8 mouse cellular contexts compared by ENCODE assay signal in the genomic region with DNA sequence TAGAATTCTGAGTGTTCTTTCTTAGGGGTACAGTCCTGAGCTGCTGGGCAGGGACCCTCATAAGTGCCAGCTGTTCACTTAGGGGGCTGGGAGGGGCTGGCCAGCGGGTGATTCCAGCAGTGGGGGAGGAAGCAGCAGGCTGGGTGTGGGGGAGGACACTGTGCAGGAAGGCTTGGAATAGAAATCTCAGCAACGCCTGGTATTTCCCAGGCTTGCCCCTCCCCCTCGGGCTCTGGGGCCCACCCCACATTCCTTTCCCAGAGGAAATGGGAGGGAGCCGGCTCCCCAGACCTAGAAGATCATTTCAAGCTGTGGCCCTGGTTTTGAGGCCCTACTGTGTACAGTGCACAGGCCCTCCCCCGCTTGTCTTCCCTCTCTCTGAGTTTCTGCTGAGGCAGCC. TPM values are rescaled to one million over a fixed set of nuclear protein-coding genes. Genes with fewer than 3 reads are reported as not detected.
DNase-seq lines count a peak whose midpoint lies in the region; ATAC-seq lines count a peak whose summit lies in the region.

No protein-coding gene starts in this region.

- H3K36me3 ChIP-seq in embryonic facial prominence, embryonic 15.5 days, result no peaks in the 10 kb centered on the region
- no peaks in the 10 kb centered on the region for H3K36me3 ChIP-seq in hindbrain, embryonic 11.5 days (ENCODE audit: control insufficient read depth, insufficient read depth, low read length)
- H3K36me3 ChIP-seq in limb, embryonic 15.5 days, result no peaks in the 10 kb centered on the region

- no peak overlapping the region for H3K4me3 ChIP-seq in embryonic facial prominence, embryonic 15.5 days (replicated peaks)
- no peak overlapping the region for H3K4me3 ChIP-seq in hindbrain, embryonic 11.5 days (ENCODE audit: low read depth, low read length)
- H3K4me3 ChIP-seq in limb, embryonic 15.5 days, result no peak overlapping the region

- peaks cover 82% of the 10 kb centered on the region for H3K4me1 ChIP-seq in embryonic facial prominence, embryonic 15.5 days
- H3K4me1 ChIP-seq in hindbrain, embryonic 11.5 days (replicated peaks; ENCODE audit: control insufficient read depth, insufficient read depth, low read length), result peaks cover 12% of the 10 kb centered on the region
- peaks cover 77% of the 10 kb centered on the region for H3K4me1 ChIP-seq in limb, embryonic 15.5 days

- H3K9ac ChIP-seq in embryonic facial prominence, embryonic 15.5 days, result no peak overlapping the region
- no peak overlapping the region for H3K9ac ChIP-seq in hindbrain, embryonic 11.5 days (ENCODE audit: low read depth, low read length)
- no peak overlapping the region for H3K9ac ChIP-seq in limb, embryonic 15.5 days

- H3K9me3 ChIP-seq in embryonic facial prominence, embryonic 15.5 days (replicated peaks), result no peaks in the 10 kb centered on the region
- no peaks in the 10 kb centered on the region for H3K9me3 ChIP-seq in hindbrain, embryonic 11.5 days (ENCODE audit: control insufficient read depth, low read length)
- no peaks in the 10 kb centered on the region for H3K9me3 ChIP-seq in limb, embryonic 15.5 days

- no peak overlapping the region; the same call in 1 of the 2 replicates for H3K4me2 ChIP-seq in embryonic facial prominence, embryonic 15.5 days (replicated peaks)
- no peak overlapping the region for H3K4me2 ChIP-seq in hindbrain, embryonic 11.5 days (replicated peaks; ENCODE audit: low read depth, low read length)
- H3K4me2 ChIP-seq in limb, embryonic 15.5 days, result peak overlapping the region; percentile 22; the same call in 1 of the 2 replicates

- peak overlapping the region; percentile 89 for H3K27ac ChIP-seq in embryonic facial prominence, embryonic 15.5 days (replicated peaks)
- 0 out of 2 replicates have a peak overlapping the region, but pooled peaks have one; percentile 18 for H3K27ac ChIP-seq in hindbrain, embryonic 11.5 days (ENCODE audit: low read depth, low read length)
- peak overlapping the region; percentile 84 for H3K27ac ChIP-seq in limb, embryonic 15.5 days

- 10% methylated on average over 5 of the region's 5 CpGs for WGBS in embryonic facial prominence, embryonic 15.5 days
- 13% methylated on average over 5 of the region's 5 CpGs for WGBS in hindbrain, embryonic 11.5 days
- WGBS in limb, embryonic 15.5 days, result 8% methylated on average over 5 of the region's 5 CpGs

- no peaks in the 10 kb centered on the region for H3K27me3 ChIP-seq in embryonic facial prominence, embryonic 15.5 days
- H3K27me3 ChIP-seq in hindbrain, embryonic 11.5 days (ENCODE audit: control insufficient read depth, insufficient read depth, low read length), result peaks cover 33% of the 10 kb centered on the region
- no peaks in the 10 kb centered on the region for H3K27me3 ChIP-seq in limb, embryonic 15.5 days

- peak; percentile 27 to 44 for DNase-seq in spleen, postnatal 36 days (ENCODE audit: low spot score in 2 of 2)
- no peak for DNase-seq in spleen, postnatal 4 days (ENCODE audit: low spot score in 2 of 2)
- DNase-seq in hindbrain, embryonic 11.5 days (ENCODE audit: low spot score), result no peak
- peak; percentile 51 for DNase-seq in retina, embryonic 14.5 days (ENCODE audit: low spot score)
- DNase-seq in layer of hippocampus, adult 11-12 months (ENCODE audit: low spot score), result no peak

- ATAC-seq in embryonic facial prominence, embryonic 15.5 days (ENCODE audit: insufficient number of reproducible peaks, low FRiP score, low TSS enrichment, low read depth), result 0 out of 2 replicates have a peak, but pooled peaks have one; percentile 26
- ATAC-seq in hindbrain, embryonic 11.5 days (ENCODE audit: low FRiP score), result no peak
- peak; percentile 40; the same call in 1 of the 2 replicates for ATAC-seq in limb, embryonic 15.5 days (ENCODE audit: insufficient number of reproducible peaks, low FRiP score, low TSS enrichment, low read depth)
- no peak for ATAC-seq in megakaryocyte-erythroid progenitor cell, adult 5-6 weeks (replicated peaks; ENCODE audit: low FRiP score, low TSS enrichment, poor library complexity, severe bottlenecking)

RNA-seq across cellular contexts. Expression of gene Arhgap23, which starts 22.4 kb away (rescaled TPM):
- polyA plus RNA-seq in embryonic facial prominence, embryonic 15.5 days (2015; fragmentation: Nextera tagmentation; extraction: Ambion mirVana), result 9.6 and 10.4 TPM in 2 replicates
- 3.5 TPM in 2 replicates for polyA plus RNA-seq in hindbrain, embryonic 11.5 days (2014; fragmentation: Nextera tagmentation; extraction: Ambion mirVana)
- polyA plus RNA-seq in limb, embryonic 15.5 days (2015; fragmentation: Nextera tagmentation; extraction: Ambion mirVana), result 7.8 and 8.4 TPM in 2 replicates
- total RNA-seq in megakaryocyte-erythroid progenitor cell, adult 5-6 weeks (2014; fragmentation: Nextera tagmentation), result 18.4 and 22.3 TPM in 2 replicates
- 3.9 and 14.5 TPM in 2 replicates for total RNA-seq in megakaryocyte-erythroid progenitor cell, adult 5-6 weeks (2017)

Comparison
In these comparisons a context has a peak if more than half of its experiments do, and no peak if none do; other contexts are left out.
1. DNase-seq: peak in spleen, postnatal 36 days (2 of 2) and retina, embryonic 14.5 days (single experiment); none in spleen, postnatal 4 days (0 of 2), hindbrain, embryonic 11.5 days (single experiment) and layer of hippocampus, adult 11-12 months (single experiment).
2. ATAC-seq: peak in embryonic facial prominence, embryonic 15.5 days (single experiment) and limb, embryonic 15.5 days (single experiment); none in hindbrain, embryonic 11.5 days (single experiment) and megakaryocyte-erythroid progenitor cell, adult 5-6 weeks (single experiment).
3. H3K27ac ChIP-seq: peak in every context shown above with its lines; median percentile 89 in embryonic facial prominence, embryonic 15.5 days; 84 in limb, embryonic 15.5 days; 18 in hindbrain, embryonic 11.5 days.